Mouse (Mus musculus) bone marrow, adult 2 months (tissue): ENCODE measurements at regions not wholly inside any gene's neighbourhood (a gene's known extent, or its start where the extent isn't known, plus 50 kb on each side); places are given as distances from the start of the nearest gene placed in this dataset.

ENCODE experiments used
- CTCF ChIP-seq: fragments of 200-500 bp; IDR thresholded peaks from 2 replicates; pipeline ENCODE4 v1.5.1; 2011; ENCODE audit warnings: low read length, control low read depth; ENCODE audit not compliant: control insufficient read depth, insufficient read depth
- POLR2A ChIP-seq: fragments of 200-500 bp; IDR thresholded peaks from 2 replicates; pipeline ENCODE4 v1.6.1; 2011; ENCODE audit warnings: low read depth, mild to moderate bottlenecking, control low read depth, low read length, borderline replicate concordance; ENCODE audit not compliant: control insufficient read depth

DNA sequence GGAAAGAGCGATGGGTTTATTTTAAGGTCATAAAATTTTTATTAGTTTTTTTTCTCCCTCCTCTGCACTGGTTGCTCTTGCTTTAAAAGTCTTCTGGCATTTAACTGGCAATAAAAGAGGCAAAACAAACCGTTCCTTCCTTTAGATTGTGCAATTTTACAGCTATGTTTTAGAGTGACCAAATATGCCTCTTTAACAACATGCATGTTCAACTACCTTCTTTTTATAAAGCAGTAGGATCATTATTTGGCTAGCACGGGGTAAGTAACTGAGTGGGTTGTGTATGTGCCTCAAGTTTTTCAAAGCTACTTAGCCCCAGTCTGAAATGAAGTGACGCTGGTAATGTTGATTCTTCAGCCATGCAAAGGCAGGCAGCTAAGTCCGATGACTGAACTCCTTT lies 284.7 kb upstream of the Klf6 start:
- TF ChIP-seq CTCF = no peak
- TF ChIP-seq POLR2A = no peak
